Mouse (Mus musculus) layer of hippocampus, adult 8-10 months (tissue): ENCODE measurements at regions not wholly inside any gene's neighbourhood (a gene's known extent, or its start where the extent isn't known, plus 50 kb on each side); places are given as distances from the start of the nearest gene placed in this dataset.

Source experiments
- DNase-seq, 2 experiments: peaks; one replicate each; pipeline ENCODE4 v3.0.0; 2022; ENCODE audit warnings: low spot score in 2 of 2

DNA sequence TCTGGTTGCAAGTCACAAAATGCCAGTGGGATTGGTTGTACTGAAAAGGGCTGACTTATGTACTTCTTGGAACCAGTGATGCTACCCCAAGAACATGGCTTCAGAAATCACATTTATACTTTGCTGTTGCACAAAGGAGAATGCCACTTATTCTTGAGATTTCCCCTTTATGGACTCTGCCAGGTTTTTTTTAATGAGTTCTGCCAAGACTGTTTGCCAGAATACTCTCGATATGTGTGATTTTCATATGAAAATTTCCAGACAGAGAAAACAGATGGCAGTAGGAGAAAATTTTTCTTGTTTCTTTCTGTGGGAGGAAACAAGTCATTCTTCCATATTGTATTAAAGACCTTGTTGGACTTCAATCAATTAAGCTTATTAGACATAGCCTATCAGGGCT is 281.0 kb upstream of the Tle1 start:
- DNase-seq = peak in 1 of 2 experiments; percentile 3

- no peak for DNase-seq
Observed at GRCm38 (mm10) chr4:72480535-72480934, 279.8 kb upstream of the Tle1 start.

- DNase-seq = peak; percentile 5 to 19
Observed at GRCm38 (mm10) chr4:72469236-72469875, 268.6 kb upstream of the Tle1 start.

GRCm38 (mm10) chr4:72444177-72444770 is 243.6 kb upstream of the Tle1 start:
- DNase-seq = no peak

DNA sequence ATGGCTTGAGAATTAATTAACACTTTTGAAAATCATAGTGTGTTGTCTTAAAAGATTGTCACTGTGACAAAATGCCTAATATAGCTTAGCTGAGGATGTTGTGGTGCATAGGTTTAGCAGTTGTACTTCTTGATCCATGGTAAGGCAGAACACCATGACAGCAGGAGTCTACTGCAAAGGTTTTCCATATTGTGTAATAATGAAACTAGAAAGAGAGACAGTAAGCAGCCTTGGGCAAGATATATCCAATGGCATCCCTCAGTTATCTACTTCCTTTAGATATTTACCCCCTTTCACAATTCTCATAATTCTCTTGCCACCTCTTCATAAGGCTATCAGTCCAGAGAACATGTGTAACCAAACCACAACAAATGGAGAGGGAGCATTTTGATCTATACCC is 236.6 kb upstream of the Tle1 start:
- no peak for DNase-seq

DNA sequence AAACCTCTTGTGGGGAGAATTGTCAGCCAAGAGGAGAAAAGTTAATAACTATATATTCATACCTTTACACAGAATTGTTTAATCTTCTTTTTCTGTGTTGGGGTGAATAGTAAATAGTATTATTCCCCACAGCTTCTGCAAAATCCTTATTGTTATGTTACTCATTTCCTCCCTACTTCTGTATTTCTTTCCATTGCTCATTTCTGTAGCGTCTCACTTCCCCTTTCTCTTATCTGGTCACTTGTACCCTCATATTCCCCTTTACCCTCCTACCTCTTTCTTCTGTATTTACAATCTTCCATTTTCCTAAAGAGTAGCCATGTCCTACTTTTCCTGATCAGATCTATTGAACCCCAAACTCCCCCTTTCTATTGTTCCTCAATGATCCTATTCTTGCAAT is 224.6 kb upstream of the Tle1 start:
- DNase-seq = no peak

GRCm38 (mm10) chr4:72412100-72412788 is 211.5 kb upstream of the Tle1 start:
- no peak for DNase-seq

- no peak for DNase-seq
Observed at GRCm38 (mm10) chr4:72411343-72411742, 210.6 kb upstream of the Tle1 start.

DNA sequence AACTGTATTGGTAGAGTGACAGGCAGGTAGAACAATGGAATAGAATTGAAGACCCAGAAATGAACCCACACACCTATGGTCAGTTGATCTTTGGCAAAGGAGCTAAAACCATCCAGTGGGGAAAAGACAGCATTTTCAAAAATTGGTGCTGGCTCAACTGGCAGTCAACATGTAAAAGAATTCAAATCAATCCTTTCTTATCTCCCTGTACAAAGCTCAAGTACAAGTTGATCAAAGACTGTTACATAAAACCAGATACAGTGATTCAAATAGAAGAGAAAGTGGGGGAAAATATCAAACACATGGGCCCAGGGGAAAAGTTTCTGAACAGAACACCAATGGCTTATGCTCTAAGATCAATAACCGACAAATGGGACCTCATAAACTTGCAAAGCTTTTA is 200.0 kb upstream of the Tle1 start:
- DNase-seq = no peak

GRCm38 (mm10) chr4:72391887-72392435 is 191.2 kb upstream of the Tle1 start:
- no peak for DNase-seq

DNA sequence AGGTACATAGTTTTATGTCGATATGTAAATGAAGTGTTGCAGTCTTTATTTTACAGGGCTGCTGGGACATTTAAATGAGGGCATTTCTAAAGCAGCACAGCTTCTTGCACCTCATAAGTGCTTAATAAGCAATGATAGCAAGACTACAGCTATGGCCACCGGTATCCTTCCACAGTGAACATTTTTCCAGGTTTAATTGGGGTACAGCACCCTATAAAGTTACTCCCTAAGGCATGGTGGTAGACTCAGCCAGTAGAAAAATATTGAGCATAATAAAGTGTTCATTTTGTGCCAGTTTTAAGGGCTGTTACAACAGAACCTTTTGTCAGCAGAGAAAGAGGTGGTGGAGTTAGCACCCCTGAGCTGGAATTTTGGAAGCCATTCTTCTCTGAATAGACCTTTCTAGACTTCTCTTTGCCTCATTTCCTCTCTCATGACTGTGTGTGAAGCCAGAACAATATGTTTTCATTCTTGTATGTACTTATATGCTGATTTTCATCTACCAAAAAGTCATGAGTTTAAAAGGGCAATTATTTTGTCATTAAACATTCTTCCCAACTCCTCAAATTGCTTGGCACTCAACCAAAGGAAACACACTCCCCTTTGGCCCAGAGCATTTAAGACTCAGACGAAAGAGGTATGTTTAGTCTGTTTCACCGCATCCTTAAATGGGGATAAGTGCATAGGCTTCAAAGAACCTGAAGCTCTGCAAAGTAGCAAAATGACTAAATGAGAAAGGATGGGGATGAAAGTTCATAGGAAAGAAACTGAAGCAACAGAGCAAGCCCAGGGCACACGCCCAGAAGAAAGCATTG is 189.3 kb upstream of the Tle1 start:
- DNase-seq = no peak

DNA sequence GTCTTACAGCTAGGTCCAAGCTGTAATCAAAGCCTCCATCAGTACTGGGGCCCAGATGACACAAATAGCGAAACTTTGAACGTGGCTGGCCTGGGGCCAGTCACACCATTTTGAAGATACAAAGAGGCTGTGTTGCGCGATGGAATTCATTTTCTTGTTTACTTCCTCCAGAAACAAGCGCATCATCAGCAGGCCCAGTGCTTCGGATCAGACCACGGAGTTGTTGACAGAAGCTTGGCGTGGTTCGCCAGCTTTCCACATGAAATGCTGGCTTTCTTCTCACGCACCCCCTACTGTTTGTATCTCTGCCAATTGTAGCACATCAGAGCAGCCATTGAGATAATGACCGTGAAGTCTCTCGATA is 184.2 kb upstream of the Tle1 start:
- peak; percentile 85 to 87 for DNase-seq

GRCm38 (mm10) chr4:72384259-72384900 is 183.7 kb upstream of the Tle1 start:
- DNase-seq = no peak

DNA sequence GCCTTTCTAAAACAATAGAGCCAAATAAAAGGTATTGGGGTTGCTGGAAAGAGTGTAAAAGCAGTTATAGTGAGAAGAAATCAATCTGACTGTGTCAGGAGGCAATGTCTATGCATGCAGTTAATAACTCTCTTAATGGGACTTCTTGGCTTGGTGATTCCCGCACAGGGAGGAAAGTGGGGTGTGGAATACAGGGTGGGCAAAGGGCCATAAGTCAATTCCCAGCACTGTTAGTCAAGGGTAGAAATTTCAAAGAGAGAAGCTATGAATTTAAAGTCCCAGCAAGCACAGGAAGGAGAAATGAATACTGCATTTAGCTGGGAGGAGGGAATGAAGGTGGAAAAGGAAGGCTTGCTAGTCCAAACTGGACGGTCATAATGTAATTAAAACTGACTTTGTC is 183.0 kb upstream of the Tle1 start:
- no peak for DNase-seq

GRCm38 (mm10) chr4:72382517-72383147 is 181.9 kb upstream of the Tle1 start:
- DNase-seq = no peak

- DNase-seq = no peak
Observed at GRCm38 (mm10) chr4:72381742-72382141, 181.0 kb upstream of the Tle1 start.

DNA sequence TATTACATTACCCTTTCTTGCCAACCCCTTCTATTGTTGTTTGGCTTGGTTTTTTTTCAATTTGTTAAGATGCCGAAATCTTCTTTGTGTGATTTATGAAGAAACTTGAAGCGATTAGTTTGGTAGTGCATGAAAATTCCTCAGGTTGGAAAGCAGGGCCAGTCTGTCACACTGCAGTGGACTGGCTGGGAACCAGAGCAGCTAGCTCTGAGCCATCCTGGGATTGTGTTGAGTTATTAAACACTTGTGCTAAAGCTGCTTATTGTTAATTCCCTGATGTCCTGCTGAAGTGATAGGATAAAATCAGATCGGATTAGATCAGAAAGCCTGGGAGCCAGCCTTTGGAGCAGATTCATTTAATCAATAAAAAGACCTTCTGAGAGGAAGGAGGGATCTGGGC is 180.4 kb upstream of the Tle1 start:
- no peak for DNase-seq

DNA sequence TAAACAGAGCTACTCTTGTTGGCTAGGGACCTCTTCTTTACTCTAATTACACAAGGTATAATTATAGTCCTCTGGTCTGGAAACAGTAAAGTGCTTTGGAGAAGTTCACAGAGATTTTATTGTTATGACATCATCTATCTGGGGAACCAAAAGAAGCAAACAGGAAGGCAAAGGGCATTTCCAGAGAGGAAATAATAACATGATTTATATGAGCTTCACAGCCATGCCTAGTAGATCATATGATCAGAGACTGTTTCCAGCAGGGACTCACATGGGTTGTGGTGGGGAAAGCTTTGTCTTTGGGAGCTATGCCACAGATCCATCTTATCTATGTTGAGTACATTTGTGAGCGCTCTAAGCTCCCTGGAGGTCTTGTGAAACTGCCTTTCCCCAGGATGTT is 178.8 kb upstream of the Tle1 start:
- no peak for DNase-seq

- no peak for DNase-seq
Observed at GRCm38 (mm10) chr4:72379011-72379410, 178.3 kb upstream of the Tle1 start.

DNA sequence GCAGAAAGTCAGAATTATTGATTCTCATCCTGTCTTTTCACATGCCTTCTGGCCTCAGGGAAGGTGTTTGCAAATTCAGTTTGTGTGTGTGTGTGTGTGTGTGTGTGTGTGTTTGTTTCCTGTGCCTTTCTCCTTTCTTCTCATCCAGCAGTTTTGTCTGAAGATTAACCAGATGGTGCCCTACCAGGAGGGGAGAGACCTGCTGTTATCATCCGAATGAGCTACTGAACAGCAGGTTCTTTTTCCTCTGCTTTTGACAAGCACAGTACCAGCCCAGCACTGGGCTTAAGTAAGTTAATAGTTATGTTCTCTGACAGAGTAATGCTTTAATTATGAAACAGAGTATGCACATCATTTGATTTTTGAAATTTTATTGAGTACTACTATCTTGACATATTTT is 176.8 kb upstream of the Tle1 start:
- no peak for DNase-seq

DNA sequence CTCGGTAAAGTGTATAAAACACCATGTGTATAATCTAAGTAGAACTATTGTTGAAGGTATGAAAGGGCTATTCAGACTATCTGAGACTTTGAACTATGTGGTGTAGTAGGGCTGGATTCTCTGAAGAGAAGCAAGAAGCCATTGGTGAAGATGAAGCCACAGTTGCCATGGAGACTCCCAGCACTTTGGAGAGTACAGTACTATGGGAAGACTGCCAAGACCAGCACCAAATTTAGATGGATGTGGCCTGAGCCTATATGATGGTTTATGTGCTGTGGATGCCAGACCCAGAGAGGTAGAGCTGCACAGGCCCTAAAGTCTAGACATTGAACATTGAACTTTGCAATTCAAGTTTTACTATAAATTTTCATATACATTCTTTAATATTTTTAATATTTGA is 151.3 kb upstream of the Tle1 start:
- no peak for DNase-seq
